Mouse (Mus musculus) CH12.LX (cell line): ENCODE data around the gene Prss8. TPM values are rescaled to one million over a fixed set of nuclear protein-coding genes. Genes with fewer than 3 reads are reported as not detected.

ENCODE experiments used
- DNase-seq: peaks from one replicate; pipeline ENCODE4 v3.0.0-alpha.2; 2013; ENCODE audit errors: extremely low read depth
- H3K27ac ChIP-seq: 2 replicates; pipeline ENCODE4 v1.5.1; 2012; ENCODE audit warnings: low read depth, mild to moderate bottlenecking, control low read depth, moderate library complexity; ENCODE audit not compliant: insufficient read depth
- H3K27me3 ChIP-seq: replicated peaks from 2 replicates; pipeline ENCODE3; 2012; ENCODE audit warnings: inconsistent platforms
- H3K36me3 ChIP-seq, 2 experiments: replicated peaks in 1 of 2; 2 replicates each; pipeline versions ENCODE3 to v1.6.1; 2012; ENCODE audit warnings: inconsistent platforms in 1 of 2, low read length in 1 of 2, mild to moderate bottlenecking in 1 of 2, mixed read lengths in 1 of 2, moderate library complexity in 1 of 2; ENCODE audit not compliant: control insufficient read depth in 1 of 2, insufficient read depth in 1 of 2
- H3K4me1 ChIP-seq, 2 experiments: 2 replicates each; pipeline ENCODE4 v1.6.1; 2012; ENCODE audit warnings: inconsistent platforms in 1 of 2, moderate library complexity in 1 of 2; ENCODE audit not compliant: insufficient read depth in 2 of 2, control insufficient read depth in 1 of 2
- H3K4me2 ChIP-seq: 2 replicates; pipeline ENCODE4 v1.6.1; 2012; ENCODE audit warnings: low read depth, mild to moderate bottlenecking, control low read depth; ENCODE audit not compliant: poor library complexity, insufficient read depth, severe bottlenecking
- H3K4me3 ChIP-seq, 3 experiments: fragments of 150-350 bp in 1 of 3; sonication (generic) in 1 of 3; replicated peaks in 1 of 3; 2 replicates each; pipeline versions ENCODE3 to v1.5.1; 2011 to 2012; ENCODE audit warnings: low read depth in 2 of 3, low read length in 2 of 3, mild to moderate bottlenecking in 2 of 3, moderate library complexity in 2 of 3, control low read depth in 1 of 3, improper control_type of control experiment in 1 of 3, inconsistent platforms in 1 of 3, mixed read lengths in 1 of 3; ENCODE audit not compliant: poor library complexity in 1 of 3
- H3K79me2 ChIP-seq: replicated peaks from 2 replicates; pipeline ENCODE4 v1.6.1; 2012; ENCODE audit warnings: mild to moderate bottlenecking, moderate library complexity; ENCODE audit not compliant: control insufficient read depth, poor library complexity, insufficient read depth, severe bottlenecking; ENCODE audit errors: extremely low read depth
- H3K9ac ChIP-seq: 2 replicates; pipeline ENCODE4 v1.6.1; 2012; ENCODE audit warnings: low read depth, mild to moderate bottlenecking, control low read depth, moderate library complexity; ENCODE audit not compliant: insufficient read depth
- H3K9me3 ChIP-seq: replicated peaks from 2 replicates; pipeline ENCODE3; 2012; ENCODE audit warnings: low read length, inconsistent platforms, mixed read lengths
- CHD1 ChIP-seq: IDR thresholded peaks from 2 replicates; pipeline ENCODE4 v1.6.1; 2012; ENCODE audit warnings: low read depth, low read length, improper control_type of control experiment, inconsistent platforms
- CHD2 ChIP-seq: IDR thresholded peaks from 2 replicates; pipeline ENCODE4 v1.6.1; 2011; ENCODE audit warnings: low read length, improper control_type of control experiment
- CTCF ChIP-seq, 2 experiments: IDR thresholded peaks in 1 of 2; conservative IDR thresholded peaks in 1 of 2; 2 replicates each; pipeline ENCODE4 v1.5.1; 2011 to 2012; ENCODE audit warnings: low read depth in 2 of 2, low read length in 2 of 2, improper control_type of control experiment in 1 of 2, inconsistent platforms in 1 of 2, mild to moderate bottlenecking in 1 of 2, moderate library complexity in 1 of 2
- ETS1 ChIP-seq: conservative IDR thresholded peaks from 2 replicates; pipeline ENCODE4 v1.6.1; 2012; ENCODE audit warnings: low read depth, mild to moderate bottlenecking, inconsistent platforms, low read length, improper control_type of control experiment, moderate library complexity
- GABPA ChIP-seq: IDR thresholded peaks from 2 replicates; pipeline ENCODE4 v1.6.1; 2012; ENCODE audit warnings: low read depth, low read length, improper control_type of control experiment, inconsistent platforms; ENCODE audit not compliant: insufficient replicate concordance
- HCFC1 ChIP-seq: IDR thresholded peaks from 2 replicates; pipeline ENCODE4 v1.6.1; 2012; ENCODE audit warnings: low read depth, mild to moderate bottlenecking, inconsistent platforms, low read length, improper control_type of control experiment
- JUN ChIP-seq: IDR thresholded peaks from 2 replicates; pipeline ENCODE4 v1.6.1; 2011; ENCODE audit warnings: low read depth, mild to moderate bottlenecking, low read length, improper control_type of control experiment, moderate library complexity; ENCODE audit not compliant: insufficient read depth
- KAT2A ChIP-seq: IDR thresholded peaks from 2 replicates; pipeline ENCODE4 v1.6.1; 2012; ENCODE audit warnings: low read length, improper control_type of control experiment, inconsistent platforms; ENCODE audit not compliant: insufficient replicate concordance
- MXI1 ChIP-seq: IDR thresholded peaks from 2 replicates; pipeline ENCODE4 v1.6.1; 2011; ENCODE audit warnings: mild to moderate bottlenecking, low read depth, low read length, improper control_type of control experiment
- MYC ChIP-seq: IDR thresholded peaks from 2 replicates; pipeline ENCODE4 v1.6.1; 2011; ENCODE audit warnings: low read depth, mild to moderate bottlenecking, improper control_type of control experiment, low read length
- NELFE ChIP-seq: IDR thresholded peaks from 2 replicates; pipeline ENCODE4 v1.6.1; 2011; ENCODE audit warnings: low read depth, low read length, improper control_type of control experiment
- POLR2A ChIP-seq: IDR thresholded peaks from 2 replicates; pipeline ENCODE4 v1.6.1; 2011; ENCODE audit warnings: low read depth, mild to moderate bottlenecking, improper control_type of control experiment, low read length
- POLR2AphosphoS2 ChIP-seq: IDR thresholded peaks from 2 replicates; pipeline ENCODE4 v1.6.1; 2011; ENCODE audit warnings: low read depth, low read length, improper control_type of control experiment
- RAD21 ChIP-seq: IDR thresholded peaks from 2 replicates; pipeline ENCODE4 v1.6.1; 2011; ENCODE audit warnings: low read depth, mild to moderate bottlenecking, low read length, improper control_type of control experiment, moderate library complexity
- RCOR1 ChIP-seq: conservative IDR thresholded peaks from 2 replicates; pipeline ENCODE4 v1.6.1; 2012; ENCODE audit warnings: low read depth, mild to moderate bottlenecking, inconsistent platforms, low read length, improper control_type of control experiment
- SMC3 ChIP-seq: IDR thresholded peaks from 2 replicates; pipeline ENCODE4 v1.6.1; 2011; ENCODE audit warnings: low read depth, low read length, improper control_type of control experiment
- USF1 ChIP-seq: IDR thresholded peaks from 2 replicates; pipeline ENCODE4 v1.6.1; 2014; ENCODE audit warnings: low read depth, mild to moderate bottlenecking, inconsistent platforms, low read length, improper control_type of control experiment
- ZC3H11A ChIP-seq: IDR thresholded peaks from 2 replicates; pipeline ENCODE4 v1.6.1; 2012; ENCODE audit warnings: low read depth, mild to moderate bottlenecking, inconsistent platforms, low read length, improper control_type of control experiment
- ZNF384 ChIP-seq: IDR thresholded peaks from 2 replicates; pipeline ENCODE4 v1.6.1; 2012; ENCODE audit warnings: low read depth, low read length, improper control_type of control experiment, inconsistent platforms
- dilution Hi-C: fragments of 300-500 bp; cut with MboI; formaldehyde crosslinking; loops from 2 replicates; pipeline ENCODE4 v1.14.3; 2020; ENCODE audit warnings: low sequenced_read_pairs; ENCODE audit not compliant: extremely low pct_unique_long_range_greater_than_20kb, extremely low pct_ligation_motif_present
- in situ Hi-C: fragments of 300-500 bp; cut with MboI; formaldehyde crosslinking; loops from 3 replicates; pipeline ENCODE4 v1.14.3; 2019; ENCODE audit warnings: low sequenced_read_pairs, low pct_ligation_motif_present, low pct_unique_long_range_greater_than_20kb, mixed read lengths
- polyA plus RNA-seq: library from polyadenylated mRNA; unstranded; fragments of >175 nt; gene quantifications from 2 replicates; pipeline ENCODE4 v1.2.1, GENCODE M21; 2012; ENCODE audit warnings: low read depth; ENCODE audit not compliant: insufficient read length
- total RNA-seq, 2 experiments: library from RNA; depleted of rRNA; stranded (reverse); fragments of 300-350 nt in 1 of 2; fragments of >200 nt in 1 of 2; gene quantifications; 2 replicates each; pipeline ENCODE4 v1.2.3; 2012 to 2014

Prss8 gene
- total and polyA plus RNA-seq, 3 experiments, result 0.08 TPM; not detected in 2

- Histone ChIP-seq H3K4me1 (peaks cover 8 to 28% of the 10 kb centered on the region in 2 experiments), H3K27ac (no peak overlapping the region), H3K9ac (no peak overlapping the region), H3K4me2 (no peak overlapping the region), H3K4me3 (no peak overlapping the region), H3K79me2 (no peaks in the 10 kb centered on the region), H3K36me3 (peaks cover 26 to 65% of the 10 kb centered on the region in 2 experiments), H3K9me3 (no peaks in the 10 kb centered on the region), H3K27me3 (no peaks in the 10 kb centered on the region)
- TF ChIP-seq RCOR1 (no peak), SMC3 (peak; percentile 44), RAD21 (peak; percentile 47), CHD1 (no peak), ETS1 (no peak), JUN (no peak), CTCF (conservative IDR thresholded peaks at IDR 0.05 in 1 of 2, IDR thresholded peaks at IDR 0.05 in 1 of 2; ENCODE audit: low read depth in 2 of 2, low read length in 2 of 2) (peak; percentile 11 to 70; a peak in 2 of 4 replicates), MXI1 (no peak), POLR2AphosphoS2 (no peak)
- dilution Hi-C loops, result no loop called here
- peak; percentile 56 for DNase-seq
- in situ Hi-C loops, result loop anchor here (10.0 kb wide), 1 partner anchor 1217 kb away; the partner anchor contains the start of gene Coro1a
Observed at GRCm38 (mm10) chr7:127921516-127921915, 8.4 kb downstream of the Prss8 start.

GRCm38 (mm10) chr7:127919290-127919689 is 10.6 kb downstream of the Prss8 start:
- Histone ChIP-seq H3K27me3 (no peaks in the 10 kb centered on the region), H3K9ac (no peak overlapping the region), H3K27ac (no peak overlapping the region), H3K4me3 (no peak overlapping the region), H3K4me2 (no peak overlapping the region), H3K79me2 (no peaks in the 10 kb centered on the region), H3K36me3 (peaks cover 12 to 47% of the 10 kb centered on the region in 2 experiments), H3K4me1 (peaks cover 8 to 42% of the 10 kb centered on the region in 2 experiments), H3K9me3 (no peaks in the 10 kb centered on the region)
- TF ChIP-seq RAD21 (peak; percentile 29), CTCF (conservative IDR thresholded peaks at IDR 0.05 in 1 of 2, IDR thresholded peaks at IDR 0.05 in 1 of 2; ENCODE audit: low read depth in 2 of 2, low read length in 2 of 2) (peak; percentile 8 to 62; a peak in 2 of 4 replicates), USF1 (no peak), CHD1 (no peak), MYC (no peak), ZC3H11A (no peak), ZNF384 (0 out of 2 replicates have a peak, but pooled peaks have one; percentile 11), JUN (no peak), ETS1 (no peak), KAT2A (no peak), HCFC1 (no peak), GABPA (no peak), POLR2A (no peak), CHD2 (no peak), NELFE (no peak)
- in situ Hi-C loops, result no loop called here
- peak; percentile 54 for DNase-seq
- dilution Hi-C loops, result no loop called here
